Mouse (Mus musculus): ENCODE results near the gene Rac1.

Gene Rac1

GRCm38 (mm10) chr5:143491736-143492135, 36.1 kb downstream of the Rac1 start:
- no peak for DNase-seq

DNA sequence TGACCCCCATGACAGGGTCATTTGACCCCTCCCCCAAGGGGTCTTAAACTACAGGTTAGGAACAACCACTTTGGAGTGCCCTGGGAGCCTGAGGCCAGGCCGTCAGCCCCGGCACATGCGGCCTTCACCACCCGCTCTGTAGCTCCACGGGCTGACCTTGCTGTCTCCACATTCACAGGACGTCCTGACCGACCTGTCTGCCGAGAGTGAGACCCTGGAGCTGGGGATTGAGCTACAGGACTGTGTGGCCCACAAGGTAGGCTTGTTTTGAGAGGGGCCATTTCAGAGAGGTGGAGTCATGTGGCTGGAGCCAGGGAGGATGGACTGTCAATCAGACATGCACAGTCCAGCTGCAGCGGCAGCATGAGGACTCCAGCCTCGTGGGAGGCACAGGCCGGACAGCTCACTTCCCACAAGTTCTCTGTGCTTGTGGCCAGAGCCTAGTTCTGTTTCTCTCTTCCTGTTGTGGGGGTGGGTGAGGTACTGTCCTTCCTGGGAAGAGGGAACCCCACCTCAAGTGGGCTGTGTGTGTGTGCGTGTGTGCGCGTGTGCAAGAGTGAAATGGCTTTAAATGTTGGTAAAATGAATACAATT, 38.0 kb downstream of the Rac1 start:
- no peak for DNase-seq

DNA sequence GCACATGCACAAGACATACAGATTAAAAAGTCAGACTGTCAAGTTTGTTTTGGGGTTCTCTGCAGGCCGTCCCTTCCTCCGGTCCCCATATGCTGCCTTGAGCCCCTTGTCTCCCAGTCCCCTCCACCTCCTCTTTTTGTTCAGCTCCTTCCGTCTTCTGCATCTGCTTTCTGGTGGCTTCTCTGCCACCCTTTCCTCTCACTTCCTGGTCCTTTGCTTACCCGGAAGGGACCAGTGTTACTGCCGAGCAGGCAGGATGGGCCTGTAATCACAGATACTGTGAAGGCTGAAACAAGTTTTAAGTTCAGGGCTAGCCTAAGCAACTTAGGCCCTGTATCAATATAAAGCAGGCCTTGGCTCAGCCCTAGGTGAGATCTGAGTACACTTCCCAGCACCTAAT, 39.8 kb downstream of the Rac1 start:
- no peak for DNase-seq

DNA sequence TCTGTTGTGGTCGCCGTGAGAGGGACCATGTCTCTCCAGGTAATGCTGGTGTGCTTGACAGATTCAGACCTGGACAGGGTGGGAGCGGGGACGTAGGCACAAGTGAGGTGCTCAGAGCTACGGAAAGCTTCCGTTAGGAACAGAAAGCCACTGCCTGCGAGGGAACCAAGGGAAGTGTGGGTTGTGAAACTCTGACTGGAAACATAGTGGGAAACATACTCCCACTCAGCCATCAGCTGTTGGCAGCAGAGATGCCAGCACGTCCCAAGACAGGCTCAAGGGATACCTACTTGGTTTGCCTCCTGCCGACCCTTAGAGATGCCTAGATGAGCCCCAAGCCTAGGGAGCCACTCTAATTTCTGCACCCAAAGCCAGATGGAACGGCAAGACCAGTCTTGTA, 40.6 kb downstream of the Rac1 start:
- no peak for DNase-seq

DNA sequence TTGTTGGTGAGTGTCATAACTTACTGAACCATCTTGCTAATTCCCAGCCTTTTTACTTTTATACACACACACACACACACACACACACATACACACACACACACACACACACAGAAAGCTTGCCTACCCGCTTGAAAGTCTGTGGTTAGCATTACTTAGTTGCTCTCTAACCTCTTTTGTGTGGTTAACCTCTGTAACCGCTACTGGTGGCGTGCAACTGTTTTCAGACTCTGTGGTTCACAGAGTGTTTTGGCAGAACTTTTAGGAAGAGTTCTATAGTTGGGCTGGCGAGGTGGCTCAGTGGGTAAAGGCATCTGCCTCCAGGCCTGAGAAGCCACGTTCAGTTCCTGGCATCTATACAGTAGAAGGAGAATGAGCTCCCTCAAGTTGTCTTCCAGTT, 42.9 kb downstream of the Rac1 start:
- no peak for DNase-seq

- no peak for DNase-seq
These were observed 49.9 kb downstream of the Rac1 start for GRCm38 (mm10) chr5:143477901-143478300.

DNA sequence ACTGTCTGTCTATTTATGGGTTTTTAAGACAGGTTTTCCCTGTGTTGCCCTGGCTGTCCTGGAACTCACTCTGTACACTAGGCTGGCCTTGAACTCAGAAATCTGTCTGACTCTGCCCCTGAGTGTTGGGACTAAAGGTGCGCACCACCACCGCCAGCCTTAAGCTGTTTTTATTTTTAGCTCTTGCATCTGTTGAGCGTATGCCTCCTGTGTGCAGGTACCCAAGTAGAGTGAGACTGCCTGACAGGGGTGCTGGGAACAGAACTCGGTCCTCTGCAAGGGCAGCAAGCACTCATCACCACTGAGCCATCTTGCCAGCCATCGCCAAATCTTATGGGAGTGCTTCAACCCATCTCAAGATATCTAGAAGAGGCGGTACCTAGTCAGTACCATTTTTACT, 51.8 kb downstream of the Rac1 start:
- no peak for DNase-seq

- DNase-seq = no peak
These were observed 52.5 kb downstream of the Rac1 start for GRCm38 (mm10) chr5:143475153-143475844.

DNA sequence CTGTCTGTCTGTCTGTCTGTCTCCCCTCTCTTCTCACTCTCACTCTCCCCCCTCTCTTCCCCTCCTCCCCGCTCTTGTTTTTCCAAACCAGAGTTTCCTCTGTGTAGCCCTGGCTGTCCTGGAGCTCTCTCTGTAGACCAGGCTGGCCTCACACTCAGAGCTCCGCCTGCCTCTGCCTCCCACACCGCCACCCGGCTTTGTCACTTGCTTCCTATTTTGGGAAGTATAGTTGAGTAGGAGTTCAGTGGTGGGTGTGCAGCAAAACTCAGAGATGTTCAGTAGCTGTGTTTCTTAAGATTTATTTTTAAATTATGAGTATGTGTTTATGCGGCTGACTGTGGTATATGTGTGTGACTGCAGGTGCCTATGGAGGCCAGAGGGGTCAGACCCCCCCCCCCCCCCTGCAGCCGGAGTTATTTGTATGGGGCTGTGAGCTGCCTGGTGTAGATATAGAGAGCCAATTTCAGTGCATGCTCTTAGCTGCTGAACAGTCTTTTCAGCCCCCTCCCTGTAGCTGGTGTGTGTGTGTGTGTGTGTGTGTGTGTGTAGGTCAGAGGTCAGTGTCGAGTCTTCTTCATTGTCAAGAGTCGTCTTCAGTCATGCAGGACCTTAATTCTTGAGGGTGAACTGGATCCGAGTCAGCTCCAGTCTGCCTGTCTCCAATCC, 55.8 kb downstream of the Rac1 start:
- DNase-seq = no peak

GRCm38 (mm10) chr5:143471165-143471546, 56.7 kb downstream of the Rac1 start:
- no peak for DNase-seq

DNA sequence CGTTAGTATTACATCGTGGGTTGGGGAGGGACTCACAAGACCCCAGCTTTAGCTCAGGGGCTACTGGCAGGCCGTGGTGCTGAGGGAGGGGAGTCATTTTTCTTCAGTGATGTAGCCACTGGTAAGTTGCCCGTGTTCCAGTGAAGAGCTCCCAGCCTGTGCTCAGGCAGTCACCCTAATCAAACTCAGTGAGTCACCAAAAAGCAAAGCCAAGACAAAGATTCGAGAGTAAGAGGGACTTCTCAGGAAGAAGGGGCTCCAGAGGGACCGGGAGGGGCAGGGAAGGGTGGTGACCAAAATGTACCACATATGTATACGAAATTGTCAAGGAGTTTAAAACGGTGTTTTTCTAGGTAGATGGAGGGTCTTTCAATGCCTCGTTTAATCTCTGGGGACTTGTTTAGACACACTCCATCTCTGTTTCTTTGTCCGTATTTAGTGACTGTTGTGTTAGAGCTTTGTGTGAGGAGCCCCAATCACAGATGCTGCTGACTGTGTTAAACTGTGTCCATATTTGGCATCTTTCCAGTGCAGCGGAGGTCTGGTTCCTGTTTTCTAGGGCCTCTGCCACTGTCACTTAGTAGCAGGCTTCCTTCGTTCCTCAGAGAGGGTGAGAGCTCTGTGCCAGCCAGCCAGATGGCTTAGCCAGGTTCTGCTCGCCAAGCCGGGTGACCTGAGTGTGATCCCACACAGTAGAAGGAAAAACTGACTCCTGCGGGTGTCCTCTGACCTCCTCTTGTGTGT, 57.2 kb downstream of the Rac1 start:
- peak; percentile 42 for DNase-seq

GRCm38 (mm10) chr5:143469628-143470027, 58.2 kb downstream of the Rac1 start:
- DNase-seq = no peak

- no peak for DNase-seq
These were observed 59.9 kb downstream of the Rac1 start for GRCm38 (mm10) chr5:143467931-143468330.

DNA sequence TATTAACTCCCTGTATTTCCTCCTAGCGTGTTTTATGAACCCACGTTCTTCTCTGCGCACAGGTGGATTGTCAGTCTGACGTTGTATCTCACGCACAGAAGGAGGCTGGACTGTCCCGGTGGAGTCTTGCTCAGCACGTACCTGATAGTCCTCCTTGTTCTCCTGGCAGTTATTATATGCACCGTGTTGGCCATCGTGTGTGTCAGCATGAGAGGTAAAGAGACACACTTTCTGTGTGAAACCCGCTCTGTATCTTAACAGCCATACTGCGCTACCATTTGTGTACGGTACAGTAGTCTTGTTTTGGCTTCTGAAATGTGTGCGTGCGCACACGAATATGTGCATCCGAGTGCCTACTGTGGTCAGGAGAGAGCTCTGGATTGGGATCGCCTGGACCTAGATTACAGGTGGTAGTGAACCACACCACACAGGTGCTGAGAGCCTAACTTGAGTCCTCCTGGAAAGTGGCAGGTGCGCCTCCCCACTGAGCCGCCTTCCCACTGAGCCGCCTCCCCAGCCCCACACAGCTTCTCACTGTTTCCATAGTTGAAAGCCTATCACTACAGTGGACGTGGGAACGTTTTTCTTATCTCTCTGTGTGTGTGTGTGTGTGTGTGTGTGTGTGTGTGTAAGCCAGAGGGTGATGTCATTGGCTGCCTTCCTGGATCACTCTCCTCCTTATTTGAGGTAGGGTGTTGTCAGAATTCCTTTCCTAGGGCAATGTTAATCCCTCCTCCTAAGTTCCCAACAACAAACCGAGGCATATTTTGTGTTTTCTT, 60.8 kb downstream of the Rac1 start:
- no peak for DNase-seq

DNA sequence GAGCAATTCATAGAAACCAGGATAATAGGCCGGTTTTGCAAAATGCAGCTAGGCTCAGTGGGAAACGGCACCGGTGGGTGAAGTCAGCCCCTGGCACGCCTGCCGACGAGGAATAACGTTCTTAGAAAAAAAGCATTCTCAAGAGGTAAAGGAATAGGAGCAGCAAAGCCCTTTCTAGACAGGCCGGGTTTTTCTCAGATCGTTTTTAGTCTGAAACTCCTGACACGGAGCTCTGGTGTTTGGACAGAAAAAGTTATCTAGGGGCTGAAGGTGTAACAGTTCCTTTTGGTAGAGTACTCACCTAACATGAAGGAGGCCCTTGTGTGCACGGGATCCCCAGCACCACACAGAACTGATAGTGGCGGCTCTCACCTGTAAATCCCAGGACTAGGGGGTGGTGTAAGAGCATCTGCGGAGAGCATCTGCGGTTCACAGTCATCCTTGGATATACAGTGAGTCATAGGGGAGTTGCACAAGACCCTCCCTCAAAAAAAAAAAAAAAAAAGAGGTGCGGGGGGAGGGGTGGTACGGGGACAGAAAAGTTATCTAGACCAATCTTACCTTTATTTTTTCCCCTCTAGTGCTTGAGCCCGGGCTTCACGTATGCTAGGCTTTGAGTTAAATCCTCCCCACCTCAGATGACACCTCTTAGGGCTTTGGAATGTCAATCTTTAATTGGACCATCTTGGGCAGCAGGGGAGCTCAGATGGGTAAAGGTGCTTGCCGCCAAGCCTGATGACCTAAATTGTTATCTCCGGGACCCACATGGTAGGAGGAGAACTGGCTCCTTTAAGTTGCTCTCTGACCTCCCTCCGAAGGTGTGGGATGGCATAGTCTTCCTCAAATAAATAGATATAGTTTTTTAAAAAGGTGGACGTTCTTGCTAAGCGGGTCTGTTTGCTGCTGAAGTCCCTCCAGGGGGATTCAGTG, 62.4 kb downstream of the Rac1 start:
- no peak for DNase-seq

DNA sequence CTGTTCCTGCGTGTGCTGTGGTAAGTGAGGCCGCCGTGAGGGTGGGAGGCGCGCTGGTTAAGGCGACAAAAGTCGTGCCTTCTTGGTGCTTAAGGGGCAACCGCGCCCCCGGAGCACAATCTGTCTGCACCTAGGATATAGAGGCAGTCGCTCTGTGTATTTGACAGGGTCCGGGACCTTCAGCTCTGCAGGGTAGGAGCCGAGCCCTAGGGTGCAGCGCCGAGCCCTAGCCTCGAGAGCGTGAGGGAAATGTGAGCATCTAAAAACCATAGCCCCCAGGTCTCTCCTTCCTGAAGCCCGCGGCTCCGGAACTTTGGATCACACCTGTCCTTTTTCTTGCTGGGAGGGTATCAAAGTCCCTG, 63.1 kb downstream of the Rac1 start:
- DNase-seq = no peak

- peak; percentile 93 for DNase-seq
These were observed 63.6 kb downstream of the Rac1 start, which contains the start of gene Daglb for GRCm38 (mm10) chr5:143464100-143464756. Gene Daglb, plus strand, starts transcription at chr5:143464584.

GRCm38 (mm10) chr5:143463671-143464070, 64.2 kb downstream of the Rac1 start:
- no peak for DNase-seq
